Mouse (Mus musculus) CD4-positive, CD25-positive, alpha-beta regulatory T cell, adult 4 months (primary cell): ENCODE measurements around the gene Ninj2. TPM values are rescaled to one million over a fixed set of nuclear protein-coding genes. Genes with fewer than 3 reads are reported as not detected.
"Not testable (repeated sequence)": the region's sequence is repeated elsewhere in the genome, so short reads cannot be mapped to it uniquely, and the experiment has no call there.

ENCODE experiments used
- ATAC-seq: one replicate; pipeline ENCODE4 v1.8.0; 2017
- polyA plus RNA-seq, 2 experiments: library from polyadenylated mRNA; unstranded; fragments of 100-300 nt; shearing (Covaris generic); gene quantifications; one replicate each; pipeline ENCODE4 v1.2.1; 2017

Ninj2 gene
- 1 to 10 TPM; 1.2 to 2.3 TPM for polyA plus RNA-seq

DNA sequence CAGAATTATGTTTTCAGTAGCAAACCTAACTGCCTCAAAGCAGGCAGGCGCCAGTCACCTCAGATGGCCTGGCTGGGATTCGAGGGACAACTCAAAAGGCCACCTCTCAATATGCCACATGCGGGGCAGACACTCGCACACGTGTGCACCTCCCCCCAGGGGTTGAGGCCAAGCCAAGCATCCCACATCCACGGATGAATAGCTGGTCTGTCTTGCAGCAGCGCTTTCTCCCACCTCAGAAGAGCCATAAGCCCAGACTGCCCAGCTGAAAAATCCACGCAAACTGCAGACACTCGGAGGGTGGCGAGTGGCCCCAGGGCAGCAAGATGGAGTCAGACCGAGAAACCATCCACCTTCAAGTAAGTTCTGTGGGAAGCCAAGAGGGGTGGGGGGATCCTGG lies at the start of gene Ninj2:
Ninj2 (plus strand) TSS at position 251 of the 400 bp plus-strand sequence.
- ATAC-seq: no peak

DNA sequence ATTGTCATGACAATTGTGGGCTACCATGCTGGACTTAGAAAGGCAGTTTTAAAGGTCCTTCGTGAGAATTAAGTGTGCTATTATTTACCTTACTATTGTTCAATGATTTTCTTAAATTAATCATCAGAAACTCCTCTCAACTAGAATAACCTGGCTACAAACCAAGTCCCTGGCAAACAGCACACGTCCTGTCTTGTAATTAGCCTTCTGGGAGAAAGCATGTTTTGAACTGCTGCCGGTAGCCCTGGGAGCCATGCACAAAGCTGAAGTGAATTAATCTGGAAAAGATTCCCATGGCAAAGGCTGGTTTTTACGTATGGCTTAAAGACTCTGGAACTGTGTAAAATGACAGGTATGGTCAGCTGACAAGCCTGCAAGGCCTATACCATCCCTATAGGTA lies 47.7 kb upstream of the Ninj2 start:
- no peak for ATAC-seq

DNA sequence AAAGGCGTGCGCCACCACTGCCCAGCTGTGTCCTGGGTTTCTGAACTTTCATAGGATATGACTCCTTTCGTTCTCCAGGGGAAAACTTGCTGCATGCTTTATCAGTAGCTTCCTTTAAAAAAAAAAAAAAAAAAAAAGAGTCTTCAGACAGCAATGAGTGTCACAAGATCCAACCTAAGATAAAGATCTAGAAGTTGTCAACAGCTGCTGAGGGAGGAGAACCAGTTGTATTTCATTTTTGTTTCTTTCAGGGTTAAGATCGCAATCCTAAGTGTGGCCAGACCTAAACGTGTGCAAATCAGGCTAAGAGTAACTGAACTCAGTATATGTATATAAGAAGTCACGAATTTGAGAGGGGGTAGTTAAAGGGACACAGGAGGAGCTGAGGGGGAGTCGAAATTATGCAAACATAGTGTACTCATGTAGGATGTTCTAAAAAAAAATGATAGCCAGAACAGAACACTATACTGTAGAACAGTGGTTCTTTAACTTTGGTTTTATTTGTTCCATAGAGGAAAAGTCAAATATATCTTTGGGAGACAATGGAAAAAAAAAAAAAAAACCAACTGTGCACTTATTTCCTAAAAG lies 45.4 kb upstream of the Ninj2 start:
- peak; percentile 69 for ATAC-seq

GRCm38 (mm10) chr6:120054412-120054811 lies 38.7 kb upstream of the Ninj2 start:
- no peak for ATAC-seq

DNA sequence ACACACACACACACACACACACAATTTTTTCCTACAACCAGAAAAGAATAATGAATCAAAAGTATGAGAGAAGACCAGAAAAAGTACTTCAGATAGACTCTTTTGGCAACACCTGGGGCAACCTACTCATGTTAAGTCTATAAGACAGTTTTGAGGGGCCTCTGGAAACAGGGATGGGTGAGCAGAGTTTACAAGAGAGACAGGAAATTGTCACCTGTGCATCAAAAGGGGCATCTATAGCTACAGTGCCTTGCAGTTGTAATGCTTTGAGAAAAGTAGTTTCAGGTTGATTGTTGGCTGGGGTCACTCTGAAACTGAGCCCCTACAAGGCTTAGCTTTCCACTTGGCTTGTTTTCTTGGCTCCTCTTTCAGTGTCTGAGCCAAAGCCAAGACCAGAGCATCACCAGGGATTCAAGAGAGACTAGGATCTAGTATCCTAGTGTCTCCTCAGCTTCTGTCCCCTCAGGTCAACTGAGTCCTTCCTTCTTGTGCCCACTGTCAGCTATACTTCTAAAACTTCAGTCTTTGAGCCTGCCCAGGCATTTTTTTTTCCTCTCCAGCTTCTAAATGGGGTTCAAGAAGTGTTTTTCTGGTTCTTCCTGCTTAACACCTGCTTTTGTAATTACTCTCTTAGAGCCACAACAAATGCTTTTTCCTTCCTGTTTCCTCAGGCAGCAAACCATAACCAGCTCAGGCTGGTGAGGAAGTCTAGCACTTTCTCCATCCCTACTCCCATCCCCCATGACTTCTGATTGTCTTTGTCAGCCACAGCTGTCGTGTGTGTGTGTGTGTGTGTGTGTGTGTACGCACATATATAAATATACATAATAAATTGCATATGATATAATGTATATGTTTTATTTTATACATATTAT lies 37.2 kb upstream of the Ninj2 start:
- peak; percentile 79 for ATAC-seq

DNA sequence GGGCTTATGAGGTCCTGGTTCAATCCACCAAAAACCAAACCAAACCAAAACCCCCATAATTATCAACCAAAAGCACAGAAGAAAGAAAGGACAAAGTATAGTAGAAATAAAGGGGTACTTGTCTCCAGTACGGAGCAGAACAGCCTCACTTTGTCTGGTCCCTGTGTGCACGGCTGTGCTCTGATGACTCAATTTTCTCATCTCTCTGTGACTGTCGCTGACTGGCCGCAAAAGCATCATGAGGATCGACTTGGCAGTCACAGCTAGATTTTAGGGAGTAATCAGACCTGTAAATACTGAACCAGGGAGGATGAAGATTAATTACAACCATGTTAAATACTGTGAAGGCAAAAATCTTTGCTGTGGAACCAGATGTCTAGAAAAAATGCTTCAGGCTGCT lies 30.2 kb upstream of the Ninj2 start:
- ATAC-seq: no peak

DNA sequence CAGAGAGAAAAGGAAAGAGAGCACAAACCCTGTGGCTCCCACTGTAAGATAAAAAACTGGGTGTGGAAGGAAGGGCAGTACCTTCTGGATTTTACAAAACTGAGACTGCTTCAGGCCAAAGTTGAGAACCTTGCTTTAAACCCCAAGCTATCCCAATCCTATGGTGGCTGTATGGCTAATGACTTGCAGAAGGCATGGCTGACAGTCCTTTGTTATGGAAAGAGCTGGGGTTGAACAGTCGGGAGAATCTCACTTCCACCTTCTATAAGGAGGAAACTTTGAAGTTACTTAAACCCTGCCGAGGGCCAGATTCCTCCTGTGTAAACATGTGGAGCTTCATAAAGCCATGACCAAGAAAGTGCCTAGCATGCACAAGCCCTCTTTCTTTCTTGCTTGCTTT lies 28.5 kb upstream of the Ninj2 start:
- ATAC-seq: no peak

GRCm38 (mm10) chr6:120065552-120066177 lies 27.5 kb upstream of the Ninj2 start:
- peak; percentile 100 for ATAC-seq

GRCm38 (mm10) chr6:120069546-120069945 lies 23.6 kb upstream of the Ninj2 start:
- no peak for ATAC-seq

DNA sequence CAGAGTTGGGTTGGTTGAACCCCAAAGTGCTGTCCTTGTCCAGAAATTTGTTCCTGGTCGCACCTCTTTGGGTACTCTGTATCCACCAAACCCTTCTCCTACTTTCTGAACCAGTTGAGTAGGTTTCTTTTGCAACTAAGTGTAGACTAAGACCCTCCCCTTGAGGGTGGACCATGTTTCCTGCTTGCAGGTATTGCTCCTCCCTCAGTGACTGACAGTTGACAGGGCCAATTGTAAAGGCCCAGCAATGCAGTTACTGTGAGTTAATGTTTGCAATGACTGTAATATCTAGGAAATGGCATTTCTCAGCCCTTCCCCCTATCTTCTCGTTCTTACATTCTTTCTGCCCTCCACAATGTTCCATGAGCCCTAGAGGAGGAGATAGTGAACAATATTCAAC lies 20.5 kb upstream of the Ninj2 start:
- ATAC-seq: peak; percentile 61

DNA sequence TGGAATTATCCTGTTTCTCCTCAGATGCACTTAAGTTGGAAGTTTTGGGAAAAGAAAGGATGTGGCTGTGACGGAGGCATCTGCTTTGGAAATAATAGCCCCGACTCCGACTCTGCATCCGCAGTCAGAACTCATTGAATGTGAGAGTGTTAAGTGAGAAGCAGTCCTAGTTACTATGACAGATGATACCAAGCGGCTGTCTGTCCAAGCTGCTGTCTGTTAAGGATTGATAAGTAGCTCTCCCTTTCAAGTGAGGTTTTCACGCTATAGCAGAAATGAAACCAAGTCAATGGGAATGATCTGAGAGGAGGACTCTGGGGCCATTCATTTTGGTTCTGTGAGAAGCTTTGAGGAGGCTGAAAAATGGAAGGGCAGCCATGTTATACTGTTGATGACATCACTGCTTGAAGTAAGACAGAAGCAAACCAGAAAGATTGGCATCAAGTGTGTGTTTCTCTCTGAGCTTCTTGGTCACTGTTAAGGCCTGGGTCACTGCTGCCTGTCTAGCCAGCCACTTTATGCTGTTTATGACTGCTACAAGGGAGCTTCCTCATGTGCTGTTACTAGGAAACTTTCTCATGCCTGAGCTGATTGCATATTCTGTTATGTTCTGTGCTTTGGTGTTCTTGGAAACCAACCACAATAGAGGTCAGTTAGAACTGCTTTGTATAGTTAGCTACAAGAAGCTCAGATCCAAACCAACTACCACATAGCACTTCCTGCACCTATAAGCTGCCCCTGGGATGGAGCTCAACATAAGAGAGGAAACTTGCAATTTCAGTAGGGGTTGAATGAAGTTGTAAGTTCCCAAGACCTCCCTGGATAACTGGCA lies 16.3 kb upstream of the Ninj2 start:
- ATAC-seq: peak; percentile 26

- ATAC-seq: no peak
Observed at GRCm38 (mm10) chr6:120079547-120079946, 13.6 kb upstream of the Ninj2 start.

DNA sequence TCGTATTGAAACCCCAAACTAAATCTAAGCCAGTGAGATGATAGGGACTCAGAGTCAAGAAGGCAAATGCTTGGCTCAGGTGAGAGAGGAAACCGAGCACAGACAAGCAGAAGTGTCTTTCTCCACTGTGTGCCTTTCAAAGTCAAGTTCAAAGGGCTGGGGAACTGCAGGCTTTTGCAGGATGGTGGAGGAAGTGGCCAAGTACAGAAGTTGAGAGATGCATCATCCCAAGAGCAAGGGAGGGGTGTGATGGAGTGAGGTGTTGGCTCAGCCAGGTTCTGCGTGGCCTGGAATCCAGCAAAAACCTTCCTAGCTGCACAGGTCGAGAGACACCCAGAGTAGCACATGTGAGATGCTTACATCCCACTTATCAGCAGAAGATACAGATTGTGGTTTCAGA lies 11.6 kb upstream of the Ninj2 start:
- ATAC-seq: peak; percentile 25

DNA sequence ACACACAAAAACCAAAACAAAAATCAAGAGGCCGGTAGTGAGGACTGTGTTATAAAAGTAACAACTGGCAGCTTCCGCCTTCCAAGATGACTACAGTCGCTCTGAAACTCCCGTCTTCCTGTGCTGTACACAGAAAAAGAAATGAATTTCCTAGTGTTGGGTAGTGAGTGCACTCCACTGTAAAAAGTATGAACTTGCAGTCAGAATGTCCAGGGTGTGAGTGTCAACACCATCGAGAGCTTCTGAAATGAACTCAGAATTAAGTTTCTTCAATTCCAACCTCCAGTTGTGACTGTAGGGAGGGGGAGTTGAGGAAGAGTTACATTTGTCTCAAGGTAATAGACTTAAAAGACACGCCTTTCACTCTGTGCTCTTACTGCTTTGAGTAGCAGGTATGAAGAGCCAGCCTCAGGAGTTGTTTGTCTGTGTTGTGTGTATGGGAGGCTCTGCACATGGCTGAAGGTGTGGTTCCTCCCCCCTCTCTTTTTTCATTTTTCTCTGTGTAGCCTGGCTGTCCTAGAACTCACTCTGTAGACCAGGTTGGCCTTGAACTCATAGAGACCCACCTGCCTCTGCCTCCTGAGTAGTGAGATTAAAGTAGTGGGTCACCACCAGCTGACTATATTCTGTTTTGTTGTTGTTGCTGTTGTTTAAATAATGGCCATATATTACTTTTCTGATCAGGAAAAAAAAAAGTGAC lies 10.7 kb upstream of the Ninj2 start:
- ATAC-seq: peak; percentile 32

DNA sequence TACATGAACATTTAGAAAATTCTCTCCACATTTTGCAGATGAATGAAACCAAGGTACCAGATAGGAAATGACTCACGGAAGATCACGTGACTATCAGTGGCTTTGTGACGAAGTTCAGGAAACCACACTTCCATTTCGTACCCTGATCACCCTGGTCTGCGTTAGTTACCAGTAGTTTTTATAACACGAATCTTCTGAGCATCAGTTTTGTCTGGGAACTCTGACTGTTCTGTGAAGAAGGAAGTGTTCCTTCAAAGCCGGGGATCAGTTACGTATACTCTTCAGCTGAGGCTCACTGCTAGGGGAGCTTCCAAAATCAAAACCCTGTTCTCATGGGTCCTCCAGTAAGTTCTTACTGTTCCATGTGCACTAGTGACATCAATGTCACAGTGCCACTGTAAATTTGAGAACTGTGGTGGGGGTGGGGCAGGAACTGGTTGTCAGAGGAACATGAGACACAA lies 10.2 kb upstream of the Ninj2 start:
- ATAC-seq: peak; percentile 75

DNA sequence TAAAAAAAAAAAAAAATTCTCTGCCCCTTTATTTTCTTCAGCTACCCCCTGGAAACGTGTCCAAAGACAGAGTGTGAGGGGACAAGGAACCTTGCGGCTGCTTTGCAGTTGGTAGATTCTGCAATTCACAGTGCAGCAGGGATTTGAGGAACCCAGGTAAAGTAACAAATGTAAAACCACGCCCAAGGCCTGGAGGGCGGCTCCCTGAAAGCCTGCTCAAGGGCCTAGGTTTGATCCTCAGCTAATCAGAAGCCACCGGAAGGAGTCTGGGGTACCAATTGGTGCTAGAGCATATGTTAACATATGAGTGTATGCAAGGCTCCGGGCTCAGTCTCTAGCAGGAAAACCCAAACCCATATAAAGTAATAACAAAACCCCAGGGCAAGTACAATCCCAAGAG lies 9.7 kb upstream of the Ninj2 start:
- ATAC-seq: peak; percentile 34

- no peak for ATAC-seq
Observed at GRCm38 (mm10) chr6:120084983-120085382, 8.2 kb upstream of the Ninj2 start.

DNA sequence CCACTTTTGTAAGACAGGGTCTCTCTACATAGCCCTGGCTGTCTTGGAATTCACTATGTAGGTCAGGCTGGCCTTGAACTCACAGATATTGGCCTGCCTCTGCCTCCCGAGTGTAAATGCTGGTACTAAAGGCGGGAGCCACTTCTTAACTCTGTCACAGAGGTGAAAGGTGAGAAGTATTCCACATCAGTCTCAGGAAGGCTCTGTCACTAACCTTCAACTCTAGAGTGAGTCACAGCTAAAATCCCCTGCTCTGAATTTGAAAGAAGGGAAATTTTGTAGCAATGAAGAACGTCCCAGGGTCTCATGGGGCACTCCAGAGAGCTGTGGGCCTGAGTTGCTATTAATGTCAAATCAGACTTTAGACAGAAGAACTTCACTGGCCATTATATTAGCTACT lies 7.3 kb upstream of the Ninj2 start:
- ATAC-seq: no peak

DNA sequence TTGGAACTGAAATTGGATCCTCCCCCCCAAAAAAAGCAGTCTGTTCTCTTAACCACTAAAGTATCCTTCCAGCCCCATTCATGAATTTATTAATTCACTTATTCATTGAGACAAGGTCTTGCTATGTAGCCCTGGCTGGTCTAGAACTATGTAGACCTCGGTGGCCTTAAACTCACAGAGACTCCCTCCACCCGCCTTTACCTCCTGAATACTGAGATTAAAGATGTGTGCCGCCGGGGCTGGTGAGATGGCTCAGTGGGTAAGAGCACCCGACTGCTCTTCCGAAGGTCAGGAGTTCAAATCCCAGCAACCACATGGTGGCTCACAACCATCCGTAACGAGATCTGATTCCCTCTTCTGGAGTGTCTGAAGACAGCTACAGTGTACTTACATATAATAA lies 6.1 kb upstream of the Ninj2 start:
- not testable (repeated sequence) for ATAC-seq

DNA sequence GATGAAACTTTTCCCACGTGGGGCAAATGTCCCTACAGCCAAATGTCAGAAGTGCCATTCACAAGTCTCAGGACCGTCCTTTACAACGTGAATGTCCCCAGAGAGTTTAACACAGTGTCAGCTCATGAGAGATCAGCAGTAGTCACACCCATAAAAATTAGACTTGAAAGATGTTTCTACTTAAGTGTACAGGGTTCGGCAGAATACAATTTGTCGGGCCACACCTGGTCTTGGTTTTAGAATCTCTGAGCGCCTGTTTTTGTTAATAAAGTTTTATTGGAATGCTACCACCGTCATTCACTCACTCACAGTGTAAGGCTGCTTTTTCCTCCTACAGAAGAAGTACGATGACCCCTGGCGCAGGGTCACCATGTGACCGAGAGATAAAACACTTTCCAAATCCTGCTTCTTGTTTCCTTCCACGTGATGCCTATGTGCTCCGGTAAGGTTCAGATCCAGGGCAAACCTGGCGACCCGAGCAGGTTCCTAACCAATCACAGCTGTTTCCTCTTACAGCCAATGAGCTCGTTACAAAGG lies 2.4 kb upstream of the Ninj2 start:
- ATAC-seq: no peak

GRCm38 (mm10) chr6:120091956-120092355 lies 1.2 kb upstream of the Ninj2 start:
- ATAC-seq: no peak
